Mouse (Mus musculus) macrophage (primary cell): ENCODE data around the gene Cpa5. TPM values are rescaled to one million over a fixed set of nuclear protein-coding genes. Genes with fewer than 3 reads are reported as not detected.

Experiments
- H3K27ac ChIP-seq: fragments of 350-480 bp; formaldehyde crosslinking; 2 replicates; pipeline ENCODE4 v1.9.0; 2021
- H3K36me3 ChIP-seq: fragments of 350-480 bp; formaldehyde crosslinking; 2 replicates; pipeline ENCODE4 v1.9.0; 2021; ENCODE audit errors: inconsistent target
- H3K4me3 ChIP-seq: fragments of 350-480 bp; formaldehyde crosslinking; 2 replicates; pipeline ENCODE4 v1.9.0; 2021; ENCODE audit errors: inconsistent target
- H3K79me2 ChIP-seq: fragments of 350-480 bp; formaldehyde crosslinking; 2 replicates; pipeline ENCODE4 v1.9.0; 2021; ENCODE audit errors: inconsistent target
- WGBS: methylation state at CpG from one replicate; pipeline ENCODE4 v1.1.7; 2026; ENCODE audit warnings: inconsistent platforms; ENCODE audit not compliant: missing documents; 5-methylcytosine and 5-hydroxymethylcytosine counted together
- polyA plus RNA-seq: library from polyadenylated mRNA; stranded (reverse); fragments of 250-400 nt; gene quantifications from 3 replicates; pipeline ENCODE4 v1.2.4, GENCODE M21; 2018; ENCODE audit warnings: inconsistent platforms

Gene Cpa5
- polyA plus RNA-seq, 1 experiment from 2014 or later: not detected

- H3K79me2 ChIP-seq: no peaks in the 10 kb centered on the region
- 4% methylated on average over 13 of the region's 13 CpGs for WGBS
- H3K4me3 ChIP-seq: no peak overlapping the region
Measured at GRCm38 (mm10) chr6:30617020-30617958, 6.5 kb downstream of the Cpa5 start.

GRCm38 (mm10) chr6:30617959-30618590 is 7.3 kb downstream of the Cpa5 start:
- 16% methylated on average over 18 of the region's 18 CpGs for WGBS
- Histone ChIP-seq H3K36me3 (no peaks in the 10 kb centered on the region), H3K27ac (no peak overlapping the region), H3K79me2 (no peaks in the 10 kb centered on the region), H3K4me3 (no peak overlapping the region)

More at GRCm38 (mm10) chr6:30617020-30617958, 6.5 kb downstream of the Cpa5 start:
- no peaks in the 10 kb centered on the region for H3K36me3 ChIP-seq
- H3K27ac ChIP-seq: no peak overlapping the region

- Histone ChIP-seq H3K36me3 (no peaks in the 10 kb centered on the region), H3K4me3 (no peak overlapping the region), H3K27ac (no peak overlapping the region), H3K79me2 (no peaks in the 10 kb centered on the region)
- 50% methylated on average over 6 of the region's 6 CpGs for WGBS
Measured at GRCm38 (mm10) chr6:30618735-30619134, 7.9 kb downstream of the Cpa5 start.

GRCm38 (mm10) chr6:30619606-30620005 is 8.8 kb downstream of the Cpa5 start:
- H3K4me3 ChIP-seq: no peak overlapping the region
- H3K27ac ChIP-seq: no peak overlapping the region
- no peaks in the 10 kb centered on the region for H3K36me3 ChIP-seq
- H3K79me2 ChIP-seq: no peaks in the 10 kb centered on the region
- 95% methylated on average over 5 of the region's 5 CpGs for WGBS

- Histone ChIP-seq H3K79me2 (no peaks in the 10 kb centered on the region), H3K27ac (no peak overlapping the region)
- WGBS: 81% methylated on average over 4 of the region's 4 CpGs
Measured at GRCm38 (mm10) chr6:30620591-30620990, 9.8 kb downstream of the Cpa5 start.

GRCm38 (mm10) chr6:30620994-30621393 is 10.2 kb downstream of the Cpa5 start:
- Histone ChIP-seq H3K4me3 (no peak overlapping the region), H3K79me2 (no peaks in the 10 kb centered on the region), H3K27ac (no peak overlapping the region), H3K36me3 (no peaks in the 10 kb centered on the region)
- WGBS: 93% methylated on average over 6 of the region's 6 CpGs

More at GRCm38 (mm10) chr6:30620591-30620990, 9.8 kb downstream of the Cpa5 start:
- H3K4me3 ChIP-seq: no peak overlapping the region
- H3K36me3 ChIP-seq: no peaks in the 10 kb centered on the region

- whole genome bisulfite sequencing: 74% methylated on average over 4 of the region's 4 CpGs
- no peak overlapping the region for H3K4me3 ChIP-seq
- no peaks in the 10 kb centered on the region for H3K79me2 ChIP-seq
- no peak overlapping the region for H3K27ac ChIP-seq
- no peaks in the 10 kb centered on the region for H3K36me3 ChIP-seq
Measured at GRCm38 (mm10) chr6:30621986-30622389, 11.2 kb downstream of the Cpa5 start.

- WGBS: 84% methylated on average over 9 of the region's 9 CpGs
- no peak overlapping the region for H3K27ac ChIP-seq
- H3K79me2 ChIP-seq: no peaks in the 10 kb centered on the region
- H3K36me3 ChIP-seq: no peaks in the 10 kb centered on the region
- H3K4me3 ChIP-seq: no peak overlapping the region
Measured at GRCm38 (mm10) chr6:30624763-30625162, 14.0 kb downstream of the Cpa5 start.

- Histone ChIP-seq H3K4me3 (no peak overlapping the region), H3K27ac (no peak overlapping the region), H3K36me3 (no peaks in the 10 kb centered on the region), H3K79me2 (no peaks in the 10 kb centered on the region)
- WGBS: 97% methylated on average over 6 of the region's 6 CpGs
Measured at GRCm38 (mm10) chr6:30628152-30628551, 17.3 kb downstream of the Cpa5 start.

- no peaks in the 10 kb centered on the region for H3K79me2 ChIP-seq
- 73% methylated on average over 1 of the region's 1 CpGs for WGBS
- H3K4me3 ChIP-seq: no peak overlapping the region
- H3K36me3 ChIP-seq: no peaks in the 10 kb centered on the region
- H3K27ac ChIP-seq: no peak overlapping the region
Measured at GRCm38 (mm10) chr6:30629989-30630388, 19.2 kb downstream of the Cpa5 start.

- WGBS: 68% methylated on average over 8 of the region's 8 CpGs
- Histone ChIP-seq H3K36me3 (no peaks in the 10 kb centered on the region), H3K27ac (no peak overlapping the region)
Measured at GRCm38 (mm10) chr6:30635361-30635862, 24.6 kb downstream of the Cpa5 start.

GRCm38 (mm10) chr6:30636186-30636842 is 25.5 kb downstream of the Cpa5 start:
- no peak overlapping the region for H3K27ac ChIP-seq
- H3K4me3 ChIP-seq: no peak overlapping the region
- WGBS: 91% methylated on average over 4 of the region's 4 CpGs
- no peaks in the 10 kb centered on the region for H3K79me2 ChIP-seq
- no peaks in the 10 kb centered on the region for H3K36me3 ChIP-seq

More at GRCm38 (mm10) chr6:30635361-30635862, 24.6 kb downstream of the Cpa5 start:
- no peaks in the 10 kb centered on the region for H3K79me2 ChIP-seq
- H3K4me3 ChIP-seq: no peak overlapping the region

GRCm38 (mm10) chr6:30638674-30639268 is 28.0 kb downstream of the Cpa5 start, which contains the start of gene Cpa1:
Gene Cpa1 (plus strand): TSS chr6:30639218.
- H3K36me3 ChIP-seq: no peaks in the 10 kb centered on the region
- no peak within 1 kb of the TSS for H3K27ac ChIP-seq
- no peak within 1 kb of the TSS for H3K4me3 ChIP-seq
- WGBS: 81% methylated on average over 5 of the region's 5 CpGs
- no peaks in the 10 kb centered on the region for H3K79me2 ChIP-seq
